Mouse (Mus musculus): ENCODE results near the gene Itpr3. TPM values are rescaled to one million over a fixed set of nuclear protein-coding genes. Genes with fewer than 3 reads are reported as not detected.

The Itpr3 gene
- total and polyA plus RNA-seq, 2 experiments = 1.0 to 1.5 TPM

DNA sequence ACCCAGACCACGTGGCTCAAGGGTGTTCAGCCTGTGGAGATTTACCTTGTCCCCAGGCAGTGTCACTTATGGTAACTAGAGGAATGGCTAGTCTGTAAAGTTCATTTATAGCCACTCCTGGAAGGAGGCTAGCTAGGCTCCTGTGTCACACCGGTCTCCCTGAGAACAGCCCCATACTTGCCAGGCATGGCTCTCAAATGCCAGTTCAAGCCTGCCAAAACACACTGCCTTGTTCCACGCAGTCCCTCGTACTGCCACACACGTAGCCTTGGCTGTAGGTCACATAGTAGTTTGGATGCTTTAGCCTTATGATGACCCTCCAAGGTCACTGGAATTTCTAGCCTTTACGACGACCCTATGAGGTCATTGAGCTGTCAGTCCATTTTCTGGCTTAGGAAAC is 102.1 kb downstream of the Itpr3 start:
- no peak overlapping the region for H3K4me3 ChIP-seq (ENCODE audit: insufficient read depth, low read depth, low read length)
- no peaks in the 10 kb centered on the region for H3K36me3 ChIP-seq (ENCODE audit: control insufficient read depth, insufficient read depth, low read length)
- no peak for DNase-seq (ENCODE audit: extremely low read depth, low read depth, low spot score)
- 73% methylated on average over 7 of the region's 7 CpGs for WGBS
- no peak overlapping the region for H3K27ac ChIP-seq (replicated peaks; ENCODE audit: insufficient read depth, low read depth, low read length)
- no peaks in the 10 kb centered on the region for H3K27me3 ChIP-seq (ENCODE audit: control insufficient read depth, insufficient read depth, low read length)
- no peak for TF ChIP-seq CTCF (IDR thresholded peaks at IDR 0.05; ENCODE audit: low read depth, low read length)
- TF ChIP-seq POLR2A (IDR thresholded peaks at IDR 0.05; ENCODE audit: extremely low read depth, insufficient read depth, low read length) = no peak
- H3K9ac ChIP-seq (ENCODE audit: low read depth, low read length) = no peak overlapping the region
- H3K4me1 ChIP-seq (ENCODE audit: control insufficient read depth, insufficient read depth, low read length) = no peaks in the 10 kb centered on the region
- no peaks in the 10 kb centered on the region for H3K79me2 ChIP-seq (ENCODE audit: control insufficient read depth, insufficient read depth, low read length)

DNA sequence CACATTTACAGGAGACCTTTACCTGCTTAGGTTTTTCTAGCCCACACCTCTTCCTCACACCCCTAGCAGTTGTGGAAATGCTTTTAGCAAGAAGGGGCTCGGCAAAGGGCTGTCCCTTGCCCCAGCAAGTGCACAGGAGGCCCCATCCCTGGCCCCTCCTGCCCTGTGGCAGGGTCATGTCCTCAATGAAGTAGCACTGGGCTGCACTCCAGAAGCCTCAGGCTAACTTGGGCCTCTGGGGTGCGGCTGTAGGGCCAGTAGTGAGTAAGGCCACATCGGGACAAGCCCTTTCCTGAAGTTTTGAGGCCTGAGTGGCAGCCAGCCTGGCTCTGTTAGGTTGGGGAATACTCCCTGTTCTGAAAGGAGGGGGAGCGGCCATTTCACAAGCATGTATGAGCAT is 103.8 kb downstream of the Itpr3 start:
- H3K27ac ChIP-seq (replicated peaks; ENCODE audit: insufficient read depth, low read depth, low read length) = no peak overlapping the region
- TF ChIP-seq POLR2A (IDR thresholded peaks at IDR 0.05; ENCODE audit: extremely low read depth, insufficient read depth, low read length) = no peak
- TF ChIP-seq CTCF (IDR thresholded peaks at IDR 0.05; ENCODE audit: low read depth, low read length) = no peak
- no peak overlapping the region for H3K4me3 ChIP-seq (ENCODE audit: insufficient read depth, low read depth, low read length)
- H3K4me1 ChIP-seq (ENCODE audit: control insufficient read depth, insufficient read depth, low read length) = no peaks in the 10 kb centered on the region
- H3K79me2 ChIP-seq (ENCODE audit: control insufficient read depth, insufficient read depth, low read length) = no peaks in the 10 kb centered on the region
- WGBS = 71% methylated on average over 4 of the region's 4 CpGs
- H3K27me3 ChIP-seq (ENCODE audit: control insufficient read depth, insufficient read depth, low read length) = no peaks in the 10 kb centered on the region
- no peak for DNase-seq (ENCODE audit: extremely low read depth, low read depth, low spot score)
- no peaks in the 10 kb centered on the region for H3K36me3 ChIP-seq (ENCODE audit: control insufficient read depth, insufficient read depth, low read length)
- no peak overlapping the region for H3K9ac ChIP-seq (ENCODE audit: low read depth, low read length)

DNA sequence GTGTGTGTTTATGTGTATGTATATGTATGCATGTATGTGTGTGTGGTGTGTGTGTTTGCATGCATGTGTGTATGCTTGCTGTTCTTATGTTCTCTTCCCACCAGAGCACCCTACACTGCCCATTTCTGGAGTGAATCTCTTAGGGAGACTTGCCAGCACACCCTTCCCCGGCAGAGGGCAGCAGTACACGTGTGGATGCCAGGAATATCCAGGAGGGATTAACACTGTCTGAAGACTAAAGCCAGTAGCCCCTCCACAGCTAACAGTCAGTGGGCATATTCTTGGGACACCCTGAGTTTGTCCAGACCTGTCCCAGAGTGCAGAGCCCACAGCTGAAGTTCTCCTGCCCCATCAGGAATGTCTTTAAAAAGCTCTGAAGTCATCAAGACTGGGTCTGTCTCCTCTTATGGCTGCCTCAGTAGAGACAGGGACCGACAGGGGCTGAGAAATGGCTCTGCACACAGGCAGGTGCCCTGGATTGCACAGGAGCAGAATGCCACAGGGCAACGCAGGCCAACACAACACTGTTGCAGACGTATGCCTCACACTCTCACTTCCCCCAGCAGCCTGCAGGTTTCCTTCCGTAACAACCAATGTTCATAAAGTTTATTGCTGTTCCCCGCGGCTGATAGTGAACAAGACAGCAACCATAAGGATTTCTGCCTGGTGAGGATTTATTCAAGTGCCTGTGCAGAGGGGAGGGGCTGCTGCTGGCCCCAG is 108.1 kb downstream of the Itpr3 start:
- H3K9ac ChIP-seq (ENCODE audit: low read depth, low read length) = no peak overlapping the region
- TF ChIP-seq CTCF (IDR thresholded peaks at IDR 0.05; ENCODE audit: low read depth, low read length) (peak; percentile 49), POLR2A (IDR thresholded peaks at IDR 0.05; ENCODE audit: extremely low read depth, insufficient read depth, low read length) (no peak)
- no peaks in the 10 kb centered on the region for H3K36me3 ChIP-seq (ENCODE audit: control insufficient read depth, insufficient read depth, low read length)

DNA sequence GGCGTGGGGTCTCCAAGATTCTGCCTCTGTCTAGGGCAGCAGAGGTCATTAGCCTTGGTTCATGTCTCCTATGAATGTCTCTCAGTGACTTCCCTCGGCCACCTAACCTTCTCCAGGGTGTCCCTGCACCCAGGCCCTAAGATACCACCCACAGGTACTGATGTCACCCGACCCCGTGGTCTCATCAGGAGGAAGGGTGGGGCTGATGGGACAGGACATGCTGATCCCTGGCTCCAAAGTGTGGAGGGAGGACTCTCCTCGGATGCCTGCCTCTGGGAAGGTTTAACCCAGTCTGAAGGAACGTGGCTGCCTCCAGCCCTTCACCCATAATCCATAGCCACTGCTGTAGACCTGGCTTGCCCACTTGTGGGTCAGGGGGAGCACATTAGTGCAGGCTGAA is 109.8 kb downstream of the Itpr3 start:
- WGBS = 77% methylated on average over 6 of the region's 6 CpGs
- TF ChIP-seq POLR2A (IDR thresholded peaks at IDR 0.05; ENCODE audit: extremely low read depth, insufficient read depth, low read length) (no peak), CTCF (IDR thresholded peaks at IDR 0.05; ENCODE audit: low read depth, low read length) (no peak)
- Histone ChIP-seq H3K4me1 (ENCODE audit: control insufficient read depth, insufficient read depth, low read length) (no peaks in the 10 kb centered on the region), H3K27me3 (ENCODE audit: control insufficient read depth, insufficient read depth, low read length) (no peaks in the 10 kb centered on the region), H3K36me3 (ENCODE audit: control insufficient read depth, insufficient read depth, low read length) (no peaks in the 10 kb centered on the region), H3K79me2 (ENCODE audit: control insufficient read depth, insufficient read depth, low read length) (no peaks in the 10 kb centered on the region), H3K27ac (replicated peaks; ENCODE audit: insufficient read depth, low read depth, low read length) (no peak overlapping the region), H3K9ac (ENCODE audit: low read depth, low read length) (no peak overlapping the region), H3K4me3 (ENCODE audit: insufficient read depth, low read depth, low read length) (no peak overlapping the region)
- DNase-seq (ENCODE audit: extremely low read depth, low read depth, low spot score) = no peak

More for the DNA sequence above, 108.1 kb downstream of the Itpr3 start:
- H3K27me3 ChIP-seq (ENCODE audit: control insufficient read depth, insufficient read depth, low read length) = no peaks in the 10 kb centered on the region
- H3K4me3 ChIP-seq (ENCODE audit: insufficient read depth, low read depth, low read length) = no peak overlapping the region
- H3K27ac ChIP-seq (replicated peaks; ENCODE audit: insufficient read depth, low read depth, low read length) = no peak overlapping the region
- 74% methylated on average over 8 of the region's 8 CpGs for WGBS
- H3K4me1 ChIP-seq (ENCODE audit: control insufficient read depth, insufficient read depth, low read length) = no peaks in the 10 kb centered on the region
- no peak for DNase-seq (ENCODE audit: extremely low read depth, low read depth, low spot score)
- H3K79me2 ChIP-seq (ENCODE audit: control insufficient read depth, insufficient read depth, low read length) = no peaks in the 10 kb centered on the region

DNA sequence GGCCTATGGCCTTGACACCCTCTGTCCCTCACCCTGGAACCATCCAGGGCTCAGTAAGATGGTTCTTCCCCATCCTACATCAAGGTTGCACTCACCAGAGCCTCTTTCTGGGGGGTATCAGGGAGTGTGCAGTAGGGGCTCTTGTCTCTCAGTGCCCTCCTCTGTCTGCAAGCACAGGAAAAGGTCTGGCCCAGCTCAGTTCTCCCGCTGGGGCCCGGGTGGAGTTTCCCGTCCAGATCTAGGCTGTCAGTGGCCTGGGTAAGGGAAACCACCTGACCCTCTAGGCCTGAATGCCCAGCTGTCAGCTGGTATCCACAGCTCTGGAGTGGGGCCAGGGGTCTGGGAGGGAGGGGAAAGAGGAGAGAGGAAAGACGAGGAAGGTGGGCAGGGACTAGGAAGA is 110.4 kb downstream of the Itpr3 start, which contains the start of gene Ip6k3:
Ip6k3 (minus strand) TSS at position 251 of the 400 bp plus-strand sequence.
- WGBS = 72% methylated on average over 4 of the region's 4 CpGs
- no peak for DNase-seq (ENCODE audit: extremely low read depth, low read depth, low spot score)
- H3K36me3 ChIP-seq (ENCODE audit: control insufficient read depth, insufficient read depth, low read length) = no peaks in the 10 kb centered on the region
- H3K27me3 ChIP-seq (ENCODE audit: control insufficient read depth, insufficient read depth, low read length) = no peaks in the 10 kb centered on the region
- H3K4me1 ChIP-seq (ENCODE audit: control insufficient read depth, insufficient read depth, low read length) = no peaks in the 10 kb centered on the region
- no peak within 1 kb of the TSS for H3K9ac ChIP-seq (ENCODE audit: low read depth, low read length)
- H3K27ac ChIP-seq (replicated peaks; ENCODE audit: insufficient read depth, low read depth, low read length) = no peak within 1 kb of the TSS
- no peaks in the 10 kb centered on the region for H3K79me2 ChIP-seq (ENCODE audit: control insufficient read depth, insufficient read depth, low read length)
- TF ChIP-seq CTCF (IDR thresholded peaks at IDR 0.05; ENCODE audit: low read depth, low read length) = no peak
- no peak for TF ChIP-seq POLR2A (IDR thresholded peaks at IDR 0.05; ENCODE audit: extremely low read depth, insufficient read depth, low read length)
- H3K4me3 ChIP-seq (ENCODE audit: insufficient read depth, low read depth, low read length) = no peak within 1 kb of the TSS

DNA sequence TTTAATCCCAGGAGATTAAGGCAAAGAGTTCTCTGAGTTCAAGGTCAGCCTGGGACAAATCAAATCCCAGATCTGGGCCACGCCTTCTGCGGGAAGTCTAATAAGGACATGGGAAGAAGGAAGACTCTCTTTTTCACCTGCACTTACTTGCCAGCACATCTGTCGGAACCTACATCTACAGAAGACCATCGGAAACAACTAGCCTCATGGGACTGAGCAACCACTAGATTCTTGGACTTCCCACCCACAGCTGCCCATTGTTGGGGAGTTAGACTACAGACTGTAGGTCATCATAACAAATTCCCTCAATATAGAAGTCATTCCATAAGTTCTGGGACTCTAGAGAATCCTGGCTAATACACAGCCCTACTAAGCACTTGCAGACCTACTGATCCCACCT is 111.5 kb downstream of the Itpr3 start:
- WGBS = 91% methylated on average over 4 of the region's 4 CpGs
- TF ChIP-seq CTCF (IDR thresholded peaks at IDR 0.05; ENCODE audit: low read depth, low read length) (no peak), POLR2A (IDR thresholded peaks at IDR 0.05; ENCODE audit: extremely low read depth, insufficient read depth, low read length) (no peak)

More for the DNA sequence above, 111.5 kb downstream of the Itpr3 start:
- no peak overlapping the region for H3K9ac ChIP-seq (ENCODE audit: low read depth, low read length)
- H3K27ac ChIP-seq (replicated peaks; ENCODE audit: insufficient read depth, low read depth, low read length) = no peak overlapping the region
- no peak overlapping the region for H3K4me3 ChIP-seq (ENCODE audit: insufficient read depth, low read depth, low read length)
- no peaks in the 10 kb centered on the region for H3K4me1 ChIP-seq (ENCODE audit: control insufficient read depth, insufficient read depth, low read length)
- DNase-seq (ENCODE audit: extremely low read depth, low read depth, low spot score) = no peak
- H3K36me3 ChIP-seq (ENCODE audit: control insufficient read depth, insufficient read depth, low read length) = no peaks in the 10 kb centered on the region
- H3K27me3 ChIP-seq (ENCODE audit: control insufficient read depth, insufficient read depth, low read length) = no peaks in the 10 kb centered on the region
- H3K79me2 ChIP-seq (ENCODE audit: control insufficient read depth, insufficient read depth, low read length) = no peaks in the 10 kb centered on the region
